Mouse (Mus musculus) intestine, postnatal 0 days (tissue): ENCODE measurements around the gene Cckbr. TPM values are rescaled to one million over a fixed set of nuclear protein-coding genes. Genes with fewer than 3 reads are reported as not detected.

Experiments
- ATAC-seq: fragments of 200-750 bp; cut with Nextera tagmentation; 2 replicates; pipeline ENCODE4 v1.8.0; 2017; ENCODE audit warnings: mild to moderate bottlenecking, moderate TSS enrichment, moderate library complexity
- H3K27ac ChIP-seq: fragments of 300-500 bp; sonication (generic); 2 replicates; pipeline ENCODE4 v1.5.1; 2014; ENCODE audit warnings: mild to moderate bottlenecking, low read depth, low read length, moderate library complexity
- H3K27me3 ChIP-seq: fragments of 300-500 bp; sonication (generic); replicated peaks from 2 replicates; pipeline ENCODE4 v1.6.1; 2014; ENCODE audit warnings: low read length, mixed read lengths; ENCODE audit not compliant: control insufficient read depth, insufficient read depth
- H3K36me3 ChIP-seq: fragments of 300-500 bp; sonication (generic); 2 replicates; pipeline ENCODE4 v1.6.1; 2014; ENCODE audit warnings: mild to moderate bottlenecking, moderate library complexity; ENCODE audit not compliant: control insufficient read depth, insufficient read depth
- H3K4me1 ChIP-seq: fragments of 300-500 bp; sonication (generic); replicated peaks from 2 replicates; pipeline ENCODE4 v1.6.1; 2014; ENCODE audit warnings: antibody characterized with exemption, low read length, mixed read lengths; ENCODE audit not compliant: control insufficient read depth, insufficient read depth
- H3K4me2 ChIP-seq: fragments of 300-500 bp; sonication (generic); replicated peaks from 2 replicates; pipeline ENCODE4 v1.6.1; 2014; ENCODE audit warnings: low read depth, mild to moderate bottlenecking, moderate library complexity
- H3K4me3 ChIP-seq: fragments of 300-500 bp; sonication (generic); 2 replicates; pipeline ENCODE4 v1.5.1; 2014; ENCODE audit warnings: low read depth, low read length
- H3K9ac ChIP-seq: fragments of 300-500 bp; sonication (generic); 2 replicates; pipeline ENCODE4 v1.6.1; 2014; ENCODE audit warnings: mild to moderate bottlenecking, low read depth, low read length
- H3K9me3 ChIP-seq: fragments of 300-500 bp; sonication (generic); 2 replicates; pipeline ENCODE4 v1.6.1; 2016; ENCODE audit warnings: mixed run types; ENCODE audit not compliant: control insufficient read depth
- CTCF ChIP-seq: sonication (generic); IDR thresholded peaks from 2 replicates; pipeline ENCODE4 v1.5.1; 2016; ENCODE audit warnings: low read depth, mild to moderate bottlenecking, control low read depth, antibody characterized with exemption, moderate library complexity
- WGBS: fragments of 180-500 bp; shearing (Covaris S2); extraction: QIAGEN DNeasy Blood & Tissue Kit; methylation state at CpG from one replicate; pipeline ENCODE4 v1.1.7; 2014; 5-methylcytosine and 5-hydroxymethylcytosine counted together
- polyA plus RNA-seq: library from polyadenylated mRNA; unstranded; fragments of >200 nt; fragmentation: Nextera tagmentation; extraction: Ambion mirVana; gene quantifications from 2 replicates; pipeline ENCODE4 v1.2.1, GENCODE M21; 2015

The Cckbr gene
- polyA plus RNA-seq, 1 experiment from 2014 or later = 0.17 TPM

GRCm38 (mm10) chr7:105396126-105396525 lies 29.4 kb upstream of the Cckbr start:
- H3K27ac ChIP-seq = peak overlapping the region; percentile 88
- no peaks in the 10 kb centered on the region for H3K27me3 ChIP-seq
- no peaks in the 10 kb centered on the region for H3K36me3 ChIP-seq
- peak overlapping the region; percentile 37 for H3K4me2 ChIP-seq
- H3K9ac ChIP-seq = no peak overlapping the region
- peak; percentile 3; the same call in 1 of the 2 replicates for ATAC-seq
- H3K9me3 ChIP-seq = no peaks in the 10 kb centered on the region
- no peak for TF ChIP-seq CTCF
- no peaks in the 10 kb centered on the region; the same call in 1 of the 2 replicates for H3K4me1 ChIP-seq
- H3K4me3 ChIP-seq = no peak overlapping the region

GRCm38 (mm10) chr7:105399058-105399934 lies 26.2 kb upstream of the Cckbr start:
- Histone ChIP-seq H3K4me3 (peak overlapping the region; percentile 91), H3K27ac (peak overlapping the region; percentile 84), H3K4me2 (peak overlapping the region; percentile 82), H3K27me3 (no peaks in the 10 kb centered on the region), H3K9ac (peak overlapping the region; percentile 82), H3K9me3 (no peaks in the 10 kb centered on the region), H3K4me1 (no peaks in the 10 kb centered on the region; the same call in 1 of the 2 replicates), H3K36me3 (no peaks in the 10 kb centered on the region)
- no peak for ATAC-seq
- under 1% methylated on average over 25 of the region's 25 CpGs for WGBS
- no peak for TF ChIP-seq CTCF

GRCm38 (mm10) chr7:105399935-105400624 lies 25.5 kb upstream of the Cckbr start, which contains the start of gene Fam160a2:
TSS of gene Fam160a2 (minus strand) at chr7:105400054.
- H3K9ac ChIP-seq = peak within 1 kb of the TSS; percentile 82
- peak within 1 kb of the TSS; percentile 84 for H3K27ac ChIP-seq
- peak; percentile 97 for ATAC-seq
- H3K9me3 ChIP-seq = no peaks in the 10 kb centered on the region
- no peak for TF ChIP-seq CTCF
- peak within 1 kb of the TSS; percentile 91 for H3K4me3 ChIP-seq
- no peaks in the 10 kb centered on the region for H3K36me3 ChIP-seq
- no peaks in the 10 kb centered on the region; the same call in 1 of the 2 replicates for H3K4me1 ChIP-seq
- no peaks in the 10 kb centered on the region for H3K27me3 ChIP-seq
- peak within 1 kb of the TSS; percentile 82 for H3K4me2 ChIP-seq
- under 1% methylated on average over 55 of the region's 55 CpGs for WGBS

GRCm38 (mm10) chr7:105404268-105404667 lies 21.3 kb upstream of the Cckbr start, which contains the start of gene Cnga4:
TSS of gene Cnga4 (plus strand) at chr7:105404568.
- no peak for TF ChIP-seq CTCF
- no peak for ATAC-seq
- no peaks in the 10 kb centered on the region for H3K27me3 ChIP-seq
- no peaks in the 10 kb centered on the region for H3K4me1 ChIP-seq
- no peak within 1 kb of the TSS for H3K4me3 ChIP-seq
- H3K36me3 ChIP-seq = no peaks in the 10 kb centered on the region
- no peak within 1 kb of the TSS for H3K4me2 ChIP-seq
- WGBS = 68% methylated on average over 5 of the region's 5 CpGs
- no peaks in the 10 kb centered on the region for H3K9me3 ChIP-seq
- H3K27ac ChIP-seq = no peak within 1 kb of the TSS
- H3K9ac ChIP-seq = no peak within 1 kb of the TSS

- no peak overlapping the region for H3K27ac ChIP-seq
- H3K36me3 ChIP-seq = no peaks in the 10 kb centered on the region
- H3K9ac ChIP-seq = no peak overlapping the region
- no peak for ATAC-seq
- H3K4me3 ChIP-seq = no peak overlapping the region
- no peak for TF ChIP-seq CTCF
- H3K4me1 ChIP-seq = no peaks in the 10 kb centered on the region
- WGBS = 68% methylated on average over 1 of the region's 1 CpGs
- H3K9me3 ChIP-seq = no peaks in the 10 kb centered on the region
- no peaks in the 10 kb centered on the region for H3K27me3 ChIP-seq
- H3K4me2 ChIP-seq = no peak overlapping the region
Observed at GRCm38 (mm10) chr7:105406322-105406721, 19.2 kb upstream of the Cckbr start.
